Mouse (Mus musculus): ENCODE measurements around the gene Lrrc37a. TPM values are rescaled to one million over a fixed set of nuclear protein-coding genes. Genes with fewer than 3 reads are reported as not detected.

Gene Lrrc37a
- polyA plus RNA-seq, 1 experiment = not detected

- Histone ChIP-seq H3K27ac (ENCODE audit: insufficient read depth, low read depth, low read length) (peak overlapping the region; percentile 99), H3K4me3 (ENCODE audit: insufficient read depth, low read length) (peak overlapping the region; percentile 79), H3K4me1 (ENCODE audit: control insufficient read depth, insufficient read depth, low read length) (peaks cover 47% of the 10 kb centered on the region)
- TF ChIP-seq POLR2A (IDR thresholded peaks at IDR 0.05; ENCODE audit: borderline replicate concordance, low read depth, low read length) (no peak), CTCF (IDR thresholded peaks at IDR 0.05; ENCODE audit: low read depth, low read length) (no peak)
These were observed 101.7 kb downstream of the Lrrc37a start for GRCm38 (mm10) chr11:103402738-103403137.

GRCm38 (mm10) chr11:103402198-103402597 lies 102.2 kb downstream of the Lrrc37a start:
- H3K4me1 ChIP-seq (ENCODE audit: control insufficient read depth, insufficient read depth, low read length) = peaks cover 46% of the 10 kb centered on the region
- H3K27ac ChIP-seq (ENCODE audit: insufficient read depth, low read depth, low read length) = peak overlapping the region; percentile 99
- peak overlapping the region; percentile 79 for H3K4me3 ChIP-seq (ENCODE audit: insufficient read depth, low read length)
- TF ChIP-seq CTCF (IDR thresholded peaks at IDR 0.05; ENCODE audit: low read depth, low read length) (peak; percentile 74), POLR2A (IDR thresholded peaks at IDR 0.05; ENCODE audit: borderline replicate concordance, low read depth, low read length) (no peak)

Other genes with a start within 250 kb of the Lrrc37a start
- 17.9 and 18.7 TPM in 2 replicates for gene Map3k14, start 237.1 kb downstream of the Lrrc37a start, polyA plus RNA-seq (2012; ENCODE audit: insufficient read depth, insufficient read length, missing spikeins)
- gene Arhgap27, start 140.9 kb downstream of the Lrrc37a start, polyA plus RNA-seq (2012; ENCODE audit: insufficient read depth, insufficient read length, missing spikeins) = 23.8 and 24.6 TPM in 2 replicates
- 65.5 and 75.0 TPM in 2 replicates for gene Plekhm1, start 91.9 kb downstream of the Lrrc37a start, polyA plus RNA-seq (2012; ENCODE audit: insufficient read depth, insufficient read length, missing spikeins)
- not detected in 2 replicates for gene Gm884, start 116.5 kb upstream of the Lrrc37a start, polyA plus RNA-seq (2012; ENCODE audit: insufficient read depth, insufficient read length, missing spikeins)
- gene Lyzl6, start 134.3 kb upstream of the Lrrc37a start, polyA plus RNA-seq (2012; ENCODE audit: insufficient read depth, insufficient read length, missing spikeins) = not detected in 2 replicates
- gene Rprml, start 145.0 kb upstream of the Lrrc37a start, polyA plus RNA-seq (2012; ENCODE audit: insufficient read depth, insufficient read length, missing spikeins) = not detected in 2 replicates
- 52.4 and 56.7 TPM in 2 replicates for gene Gosr2, start 193.3 kb upstream of the Lrrc37a start, polyA plus RNA-seq (2012; ENCODE audit: insufficient read depth, insufficient read length, missing spikeins)
- not detected in 2 replicates for gene Wnt9b, start 245.2 kb upstream of the Lrrc37a start, polyA plus RNA-seq (2012; ENCODE audit: insufficient read depth, insufficient read length, missing spikeins)